Mouse (Mus musculus): ENCODE results near the gene Plekha7. TPM values are rescaled to one million over a fixed set of nuclear protein-coding genes. Genes with fewer than 3 reads are reported as not detected.

The Plekha7 gene
- total RNA-seq (2022): 10 to 100 TPM; 13.4 to 34.3 (median 26.8) TPM

- peak; percentile 42 for DNase-seq
These were observed at the start of gene Plekha7 for GRCm38 (mm10) chr7:116307871-116308631. Plekha7 (minus strand) TSS chr7:116308376.

- peak; percentile 55 for DNase-seq
These were observed 28.1 kb upstream of the Plekha7 start for GRCm38 (mm10) chr7:116336226-116336625.

DNA sequence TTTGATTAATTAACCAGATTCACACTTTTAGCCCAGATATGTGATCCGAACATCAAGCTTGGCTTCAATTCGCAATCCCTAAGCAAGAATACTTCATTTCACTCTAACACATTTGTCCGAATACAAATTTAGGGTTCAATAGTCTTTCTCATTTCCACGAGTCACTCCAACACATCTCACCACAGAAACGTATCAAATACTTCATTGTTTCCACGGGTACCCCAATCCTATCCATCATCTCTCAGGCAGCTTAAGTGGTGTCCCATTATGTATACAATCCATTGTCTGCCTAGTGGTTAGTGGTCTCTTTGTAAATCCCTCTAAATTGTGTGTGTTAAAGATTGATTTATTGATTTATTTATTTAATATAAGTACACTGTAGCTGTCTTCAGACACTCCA is 27.0 kb upstream of the Plekha7 start:
- DNase-seq: no peak

- no peak for DNase-seq
These were observed 26.5 kb upstream of the Plekha7 start for GRCm38 (mm10) chr7:116334669-116335038.

DNA sequence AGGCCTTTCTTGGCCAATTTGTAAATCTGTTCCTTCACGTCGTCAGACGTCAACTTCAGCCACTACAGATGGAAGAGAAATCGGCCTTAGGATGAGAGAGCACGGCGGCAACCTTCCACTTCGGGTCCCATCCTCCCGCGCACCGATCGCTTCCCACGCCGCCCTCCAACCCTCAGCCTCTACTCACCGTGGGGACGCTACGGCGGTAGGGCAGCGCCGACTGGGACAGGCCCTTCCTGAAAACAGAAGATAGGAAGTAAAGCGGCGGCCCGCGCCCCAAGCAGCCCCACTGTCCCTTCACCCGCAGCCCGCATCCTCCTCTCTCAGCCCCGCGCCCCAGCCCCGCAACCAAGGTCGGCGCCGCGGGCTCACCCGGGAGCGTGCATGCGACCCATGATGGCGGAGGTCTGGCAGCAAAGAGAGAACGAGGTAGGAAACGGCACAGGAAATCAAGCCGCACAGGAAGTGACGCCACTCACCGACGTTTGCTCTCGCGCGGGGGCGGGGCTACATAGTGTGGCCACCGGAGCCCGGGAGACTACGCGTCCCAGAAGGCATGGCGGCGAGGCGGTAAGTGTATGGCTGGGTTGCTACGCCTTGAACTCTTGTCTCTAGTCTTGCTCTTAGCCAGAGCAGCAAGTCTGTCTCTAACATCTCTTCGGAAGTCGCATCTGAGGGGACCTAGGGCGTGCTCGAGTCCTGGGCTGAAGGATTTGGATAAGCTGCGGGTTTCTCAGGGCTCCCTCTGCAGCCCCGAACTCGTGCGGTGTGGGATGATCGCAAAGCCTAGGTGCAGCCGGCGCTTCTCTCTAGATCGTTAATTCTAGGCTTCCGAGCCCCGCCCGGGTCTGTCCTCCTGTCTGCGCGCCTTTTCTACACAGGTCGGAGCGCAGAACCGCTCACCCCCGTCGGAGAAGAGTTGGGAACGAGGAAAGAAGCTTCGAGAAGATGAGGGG is 25.8 kb upstream of the Plekha7 start, which contains the start of gene Rps13:
Rps13 (minus strand) TSS at position 483 of the 956 bp plus-strand sequence.
- peak; percentile 96 for DNase-seq

GRCm38 (mm10) chr7:116331246-116331645 is 23.1 kb upstream of the Plekha7 start:
- DNase-seq: no peak

DNA sequence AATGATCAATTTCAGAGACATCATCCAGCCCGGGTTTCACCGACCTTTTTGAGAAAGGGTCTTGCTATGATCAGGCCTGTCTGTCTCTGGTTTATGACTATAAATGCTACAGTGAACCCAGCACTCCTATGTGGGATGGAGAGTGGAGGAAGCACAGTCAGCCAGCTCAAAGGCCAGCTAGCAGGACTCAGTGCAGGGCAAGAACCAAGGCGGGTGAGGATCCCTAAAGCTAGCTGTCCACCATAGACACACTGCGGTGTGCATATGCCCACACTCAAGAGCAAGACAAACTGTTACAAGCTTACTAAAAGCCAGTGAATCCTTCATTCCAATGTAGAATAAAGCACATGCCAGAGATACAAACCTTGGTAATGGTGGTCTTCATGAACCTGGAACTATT is 21.7 kb upstream of the Plekha7 start:
- no peak for DNase-seq

- no peak for DNase-seq
These were observed 20.6 kb upstream of the Plekha7 start for GRCm38 (mm10) chr7:116328777-116329176.

DNA sequence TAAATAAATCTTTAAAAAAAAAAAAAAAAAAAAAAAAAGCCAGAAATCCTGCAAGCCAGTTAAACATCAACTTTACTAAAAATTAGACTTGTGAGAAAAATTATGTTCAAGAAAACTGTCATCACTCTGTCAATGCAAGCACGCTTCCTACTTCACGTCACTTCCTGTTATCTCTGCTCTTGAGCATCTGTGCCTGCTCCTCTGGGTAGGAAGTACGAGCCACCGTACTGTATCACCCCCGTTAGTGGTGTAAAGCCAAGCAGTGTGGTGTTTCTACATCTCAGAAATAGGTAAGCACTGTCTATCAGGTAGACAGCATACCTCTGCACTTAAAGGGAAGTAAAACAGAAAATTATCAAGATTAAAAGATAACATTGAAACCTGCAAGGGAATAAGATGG is 19.7 kb upstream of the Plekha7 start:
- no peak for DNase-seq

- peak; percentile 51 for DNase-seq
These were observed 15.3 kb upstream of the Plekha7 start for GRCm38 (mm10) chr7:116323331-116323964.

DNA sequence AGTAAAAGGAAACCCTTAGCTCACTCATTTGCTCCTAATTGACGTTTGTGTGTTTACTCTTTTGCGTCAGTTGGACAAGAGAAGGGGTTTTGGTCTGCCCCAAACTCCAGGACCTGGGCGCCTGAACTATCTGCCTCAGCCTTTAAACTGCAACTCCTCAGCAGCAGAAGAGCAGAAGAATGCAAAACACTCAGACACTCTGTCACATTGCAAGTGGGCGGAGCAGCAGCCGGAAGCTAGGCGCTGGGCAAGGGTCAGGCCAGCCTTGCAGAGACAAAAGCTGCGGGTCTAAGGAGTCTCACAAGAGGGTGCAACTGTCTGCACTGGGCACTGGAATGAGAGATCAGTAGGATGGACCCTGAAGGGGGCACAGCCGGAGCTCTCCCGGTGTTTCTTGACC is 1.3 kb upstream of the Plekha7 start:
- no peak for DNase-seq

GRCm38 (mm10) chr7:116308632-116308991 is 436 bp upstream of the Plekha7 start:
- DNase-seq: no peak

DNA sequence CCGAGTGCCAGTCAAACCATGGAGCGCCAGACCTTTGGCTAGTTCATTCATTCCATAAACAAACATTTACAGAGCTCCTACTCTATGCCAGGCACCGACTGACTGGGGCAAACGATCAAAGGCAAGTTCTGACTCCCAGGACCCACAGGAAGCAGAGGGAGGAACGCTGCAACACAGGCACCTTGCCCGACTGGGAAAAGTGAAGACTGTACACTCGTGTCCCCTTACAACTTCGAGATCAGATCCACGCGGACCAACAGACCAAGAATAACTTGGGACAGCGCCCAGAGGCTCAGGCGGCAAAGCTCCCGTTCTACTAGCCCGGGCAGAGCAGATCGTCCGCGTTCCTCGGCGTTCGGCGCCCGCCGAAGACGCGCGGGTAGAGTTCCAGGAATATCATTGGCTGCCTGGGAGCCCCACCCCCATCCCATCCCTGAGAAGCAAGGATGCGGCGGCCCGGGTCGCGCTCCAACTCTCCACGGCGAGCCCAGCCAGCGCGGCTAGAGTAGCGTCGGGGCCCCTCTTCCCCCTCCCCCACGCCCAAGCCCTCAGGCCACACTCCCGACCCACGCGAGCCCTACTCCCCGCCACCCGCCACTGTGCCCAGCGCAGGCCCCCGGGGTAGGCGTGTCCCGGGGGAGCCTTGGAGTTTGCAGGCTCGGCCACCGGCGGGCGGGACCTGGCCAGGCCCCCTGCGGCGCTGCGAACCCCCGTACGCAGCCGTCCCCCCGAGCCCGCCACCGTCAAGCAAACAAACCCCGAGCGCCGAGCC is 891 bp downstream of the Plekha7 start:
- DNase-seq: peak; percentile 66

DNA sequence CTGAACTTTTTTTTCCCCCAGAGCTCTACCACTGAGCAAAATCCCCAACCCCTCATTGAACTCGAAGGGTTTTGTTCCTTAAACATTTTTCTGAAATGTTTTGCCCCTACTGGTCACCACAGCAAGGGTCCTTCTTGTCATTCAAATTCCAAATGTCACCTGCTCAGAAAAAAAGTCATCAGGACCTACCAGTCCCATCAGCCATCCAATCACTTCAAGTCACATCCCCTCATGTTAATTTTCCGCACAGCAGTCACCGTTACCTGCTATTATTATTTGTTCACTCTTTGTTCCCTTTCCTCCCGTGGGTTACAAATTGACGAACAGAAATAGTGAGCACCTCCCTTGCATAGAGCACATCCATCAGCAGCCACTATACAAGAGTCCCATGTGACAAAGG is 1.6 kb downstream of the Plekha7 start:
- no peak for DNase-seq

GRCm38 (mm10) chr7:116301661-116302311 is 6.4 kb downstream of the Plekha7 start:
- DNase-seq: no peak

- no peak for DNase-seq
These were observed 7.0 kb downstream of the Plekha7 start for GRCm38 (mm10) chr7:116301144-116301543.

DNA sequence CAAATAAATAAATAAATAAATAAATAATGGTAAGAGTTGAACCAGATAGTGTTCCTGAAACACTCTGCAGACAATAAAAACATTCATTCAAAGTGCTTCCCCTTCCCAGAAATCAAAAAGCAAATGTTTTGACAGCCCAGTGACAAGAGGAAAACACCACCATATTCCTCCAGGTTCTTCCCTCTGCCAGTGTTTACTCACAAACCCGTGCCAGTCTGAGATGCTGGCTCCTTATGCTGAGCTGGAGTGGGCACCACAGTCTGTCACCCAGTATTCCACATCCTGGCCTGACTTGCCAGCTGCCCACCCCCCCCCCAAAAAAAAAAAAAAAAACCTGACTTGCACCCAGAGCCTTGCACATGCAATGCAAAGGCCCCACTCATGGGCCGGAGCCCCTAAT is 9.3 kb downstream of the Plekha7 start:
- DNase-seq: no peak

GRCm38 (mm10) chr7:116298389-116298788 is 9.8 kb downstream of the Plekha7 start:
- no peak for DNase-seq

DNA sequence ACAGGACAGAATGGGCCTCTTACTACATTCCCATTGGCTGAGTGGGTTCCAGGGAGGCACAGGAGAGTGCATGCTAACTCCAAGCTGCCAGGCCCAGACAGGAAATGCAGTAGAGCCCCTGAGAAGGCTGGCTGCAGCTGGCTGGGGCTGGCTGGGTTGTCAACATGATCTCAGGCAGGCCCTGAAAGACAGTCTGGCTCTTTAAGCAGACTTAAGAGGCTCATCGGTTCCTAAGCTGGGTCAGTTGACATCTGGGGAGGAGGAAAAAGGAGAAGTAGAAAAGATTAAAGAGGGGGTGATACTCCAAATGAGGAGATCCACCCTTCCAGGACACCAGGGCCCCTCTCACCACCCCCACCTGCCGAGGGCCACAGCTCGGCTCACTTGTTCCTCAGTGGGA is 13.2 kb downstream of the Plekha7 start:
- no peak for DNase-seq

DNA sequence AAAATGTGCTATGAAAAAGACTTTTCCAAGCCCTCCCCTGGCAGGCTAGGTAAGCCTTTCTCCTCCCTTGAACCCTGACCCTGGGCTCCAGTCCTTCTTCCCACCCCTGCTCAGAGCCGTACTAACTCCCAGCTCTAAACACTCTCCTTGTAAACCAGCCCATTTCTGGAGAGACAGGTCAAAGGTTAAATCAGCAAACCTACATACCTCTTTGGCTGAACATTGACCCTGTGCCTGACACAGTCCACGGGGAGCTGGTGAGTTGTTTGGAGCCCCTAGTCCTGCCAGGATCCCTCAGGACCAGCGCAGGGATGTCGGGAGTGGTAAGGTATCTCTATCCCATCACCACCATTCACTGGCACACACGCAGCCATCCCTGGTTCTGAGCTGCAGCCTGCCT is 15.8 kb downstream of the Plekha7 start:
- DNase-seq: no peak

- DNase-seq: no peak
These were observed 17.6 kb downstream of the Plekha7 start for GRCm38 (mm10) chr7:116290559-116290958.

- no peak for DNase-seq
These were observed 19.2 kb downstream of the Plekha7 start for GRCm38 (mm10) chr7:116288996-116289395.

All from adrenal gland, adult 8-10 months (tissue).